Mouse (Mus musculus) intestine, postnatal 0 days (tissue): Measurements from ENCODE around the gene Xdh. TPM values are rescaled to one million over a fixed set of nuclear protein-coding genes. Genes with fewer than 3 reads are reported as not detected.
"Not testable (repeated sequence)": the region's sequence is repeated elsewhere in the genome, so short reads cannot be mapped to it uniquely, and the experiment has no call there.

Experiments
- ATAC-seq: fragments of 200-750 bp; cut with Nextera tagmentation; 2 replicates; pipeline ENCODE4 v1.8.0; 2017; ENCODE audit warnings: mild to moderate bottlenecking, moderate TSS enrichment, moderate library complexity
- H3K27ac ChIP-seq: fragments of 300-500 bp; sonication (generic); 2 replicates; pipeline ENCODE4 v1.5.1; 2014; ENCODE audit warnings: mild to moderate bottlenecking, low read depth, low read length, moderate library complexity
- H3K27me3 ChIP-seq: fragments of 300-500 bp; sonication (generic); replicated peaks from 2 replicates; pipeline ENCODE4 v1.6.1; 2014; ENCODE audit warnings: low read length, mixed read lengths; ENCODE audit not compliant: control insufficient read depth, insufficient read depth
- H3K36me3 ChIP-seq: fragments of 300-500 bp; sonication (generic); 2 replicates; pipeline ENCODE4 v1.6.1; 2014; ENCODE audit warnings: mild to moderate bottlenecking, moderate library complexity; ENCODE audit not compliant: control insufficient read depth, insufficient read depth
- H3K4me1 ChIP-seq: fragments of 300-500 bp; sonication (generic); replicated peaks from 2 replicates; pipeline ENCODE4 v1.6.1; 2014; ENCODE audit warnings: antibody characterized with exemption, low read length, mixed read lengths; ENCODE audit not compliant: control insufficient read depth, insufficient read depth
- H3K4me2 ChIP-seq: fragments of 300-500 bp; sonication (generic); replicated peaks from 2 replicates; pipeline ENCODE4 v1.6.1; 2014; ENCODE audit warnings: low read depth, mild to moderate bottlenecking, moderate library complexity
- H3K4me3 ChIP-seq: fragments of 300-500 bp; sonication (generic); 2 replicates; pipeline ENCODE4 v1.5.1; 2014; ENCODE audit warnings: low read depth, low read length
- H3K9ac ChIP-seq: fragments of 300-500 bp; sonication (generic); 2 replicates; pipeline ENCODE4 v1.6.1; 2014; ENCODE audit warnings: mild to moderate bottlenecking, low read depth, low read length
- H3K9me3 ChIP-seq: fragments of 300-500 bp; sonication (generic); 2 replicates; pipeline ENCODE4 v1.6.1; 2016; ENCODE audit warnings: mixed run types; ENCODE audit not compliant: control insufficient read depth
- CTCF ChIP-seq: sonication (generic); IDR thresholded peaks from 2 replicates; pipeline ENCODE4 v1.5.1; 2016; ENCODE audit warnings: low read depth, mild to moderate bottlenecking, control low read depth, antibody characterized with exemption, moderate library complexity
- WGBS: fragments of 180-500 bp; shearing (Covaris S2); extraction: QIAGEN DNeasy Blood & Tissue Kit; methylation state at CpG from one replicate; pipeline ENCODE4 v1.1.7; 2014; 5-methylcytosine and 5-hydroxymethylcytosine counted together
- polyA plus RNA-seq: library from polyadenylated mRNA; unstranded; fragments of >200 nt; fragmentation: Nextera tagmentation; extraction: Ambion mirVana; gene quantifications from 2 replicates; pipeline ENCODE4 v1.2.1, GENCODE M21; 2015

Xdh gene
- polyA plus RNA-seq, 1 experiment from 2014 or later, result 42.9 TPM

- no peak overlapping the region for H3K27ac ChIP-seq
- no peak for ATAC-seq
- H3K4me1 ChIP-seq, result no peaks in the 10 kb centered on the region
- no peak overlapping the region for H3K9ac ChIP-seq
- H3K27me3 ChIP-seq, result no peaks in the 10 kb centered on the region
- WGBS, result 65% methylated on average over 3 of the region's 3 CpGs
- TF ChIP-seq CTCF, result no peak
- H3K4me3 ChIP-seq, result no peak overlapping the region
- H3K9me3 ChIP-seq, result no peaks in the 10 kb centered on the region
- H3K36me3 ChIP-seq, result no peaks in the 10 kb centered on the region
- no peak overlapping the region for H3K4me2 ChIP-seq
These were observed 104.4 kb downstream of the Xdh start for GRCm38 (mm10) chr17:73845632-73846031.

- no peak overlapping the region for H3K4me2 ChIP-seq
- H3K36me3 ChIP-seq, result no peaks in the 10 kb centered on the region
- H3K9me3 ChIP-seq, result no peaks in the 10 kb centered on the region
- ATAC-seq, result no peak
- no peaks in the 10 kb centered on the region for H3K4me1 ChIP-seq
- TF ChIP-seq CTCF, result no peak
- H3K27me3 ChIP-seq, result no peaks in the 10 kb centered on the region
- 86% methylated on average over 1 of the region's 1 CpGs for WGBS
- H3K4me3 ChIP-seq, result no peak overlapping the region
- H3K27ac ChIP-seq, result no peak overlapping the region
- H3K9ac ChIP-seq, result no peak overlapping the region
These were observed 107.0 kb downstream of the Xdh start for GRCm38 (mm10) chr17:73842963-73843362.

- H3K4me1 ChIP-seq, H3K9me3 ChIP-seq, H3K27ac ChIP-seq, H3K36me3 ChIP-seq, H3K4me2 ChIP-seq, H3K9ac ChIP-seq, H3K27me3 ChIP-seq, H3K4me3 ChIP-seq, ATAC-seq: not testable (repeated sequence)
- 21% methylated on average over 1 of the region's 1 CpGs for WGBS
These were observed 110.1 kb downstream of the Xdh start for GRCm38 (mm10) chr17:73839876-73840275.

- Histone ChIP-seq H3K9me3 (no peaks in the 10 kb centered on the region), H3K4me3 (no peak overlapping the region), H3K27ac (no peak overlapping the region), H3K27me3 (no peaks in the 10 kb centered on the region), H3K36me3 (no peaks in the 10 kb centered on the region), H3K4me2 (no peak overlapping the region), H3K4me1 (no peaks in the 10 kb centered on the region), H3K9ac (no peak overlapping the region)
- no peak for TF ChIP-seq CTCF
- no peak for ATAC-seq
- 72% methylated on average over 3 of the region's 3 CpGs for WGBS
These were observed 110.7 kb downstream of the Xdh start for GRCm38 (mm10) chr17:73839086-73839835.

- no peak overlapping the region for H3K4me3 ChIP-seq
- H3K4me2 ChIP-seq, result no peak overlapping the region
- ATAC-seq, result no peak
- H3K27me3 ChIP-seq, result no peaks in the 10 kb centered on the region
- no peaks in the 10 kb centered on the region for H3K4me1 ChIP-seq
- H3K9me3 ChIP-seq, result no peaks in the 10 kb centered on the region
- no peak for TF ChIP-seq CTCF
- no peak overlapping the region for H3K27ac ChIP-seq
- 78% methylated on average over 4 of the region's 4 CpGs for WGBS
- H3K36me3 ChIP-seq, result no peaks in the 10 kb centered on the region
- H3K9ac ChIP-seq, result no peak overlapping the region
These were observed 112.8 kb downstream of the Xdh start for GRCm38 (mm10) chr17:73837244-73837643.

GRCm38 (mm10) chr17:73836601-73837000, 113.4 kb downstream of the Xdh start:
- no peak for ATAC-seq
- TF ChIP-seq CTCF, result no peak
- no peaks in the 10 kb centered on the region for H3K9me3 ChIP-seq
- no peak overlapping the region for H3K27ac ChIP-seq
- no peak overlapping the region for H3K4me3 ChIP-seq
- H3K9ac ChIP-seq, result no peak overlapping the region
- no peak overlapping the region for H3K4me2 ChIP-seq
- H3K27me3 ChIP-seq, result no peaks in the 10 kb centered on the region
- no peaks in the 10 kb centered on the region for H3K36me3 ChIP-seq
- no peaks in the 10 kb centered on the region for H3K4me1 ChIP-seq
- WGBS, result 95% methylated on average over 3 of the region's 3 CpGs

Other genes with a start within 250 kb of the Xdh start
- gene Galnt14, start 239.7 kb downstream of the Xdh start, polyA plus RNA-seq, result 0.08 and 0.30 TPM in 2 replicates
- 5.0 and 5.3 TPM in 2 replicates for gene Ehd3, start 146.1 kb downstream of the Xdh start, polyA plus RNA-seq
- not detected in 2 replicates for gene Srd5a2, start 97.7 kb upstream of the Xdh start, polyA plus RNA-seq